Mouse (Mus musculus): ENCODE results near the gene Ankrd36.
"Not testable (repeated sequence)": the region's sequence is repeated elsewhere in the genome, so short reads cannot be mapped to it uniquely, and the experiment has no call there.

Gene Ankrd36

GRCm38 (mm10) chr11:5569474-5569873 lies at the start of gene Ankrd36:
TSS of gene Ankrd36 (plus strand) at chr11:5569684.
- no peak for DNase-seq

- DNase-seq = peak; percentile 99
Observed at GRCm38 (mm10) chr11:5520412-5521265, 48.8 kb upstream of the Ankrd36 start, which contains the start of gene Xbp1. TSS of gene Xbp1 (plus strand) at chr11:5520659.

GRCm38 (mm10) chr11:5521266-5521515 lies 48.3 kb upstream of the Ankrd36 start:
- DNase-seq = no peak

GRCm38 (mm10) chr11:5521516-5522291 lies 47.8 kb upstream of the Ankrd36 start:
- DNase-seq = peak; percentile 81

- DNase-seq = peak; percentile 41
Observed at GRCm38 (mm10) chr11:5522798-5523415, 46.6 kb upstream of the Ankrd36 start.

- DNase-seq = no peak
Observed at GRCm38 (mm10) chr11:5525418-5525817, 44.1 kb upstream of the Ankrd36 start.

- DNase-seq = no peak
Observed at GRCm38 (mm10) chr11:5526573-5527439, 42.7 kb upstream of the Ankrd36 start.

GRCm38 (mm10) chr11:5527865-5528523 lies 41.5 kb upstream of the Ankrd36 start:
- no peak for DNase-seq

GRCm38 (mm10) chr11:5528841-5529240 lies 40.6 kb upstream of the Ankrd36 start:
- DNase-seq = no peak

GRCm38 (mm10) chr11:5530172-5530571 lies 39.3 kb upstream of the Ankrd36 start:
- DNase-seq = no peak

GRCm38 (mm10) chr11:5530717-5531116 lies 38.8 kb upstream of the Ankrd36 start:
- no peak for DNase-seq

GRCm38 (mm10) chr11:5533108-5533507 lies 36.4 kb upstream of the Ankrd36 start:
- peak; percentile 85 for DNase-seq

- DNase-seq = not testable (repeated sequence)
Observed at GRCm38 (mm10) chr11:5537454-5537853, 32.0 kb upstream of the Ankrd36 start.

GRCm38 (mm10) chr11:5540331-5540730 lies 29.2 kb upstream of the Ankrd36 start:
- DNase-seq = no peak

GRCm38 (mm10) chr11:5541230-5541798 lies 28.2 kb upstream of the Ankrd36 start:
- DNase-seq = no peak

- peak; percentile 96 for DNase-seq
Observed at GRCm38 (mm10) chr11:5541799-5542481, 27.5 kb upstream of the Ankrd36 start, which contains the start of gene Ccdc117. TSS of gene Ccdc117 (minus strand) at chr11:5542187.

GRCm38 (mm10) chr11:5542482-5543185 lies 26.9 kb upstream of the Ankrd36 start:
- no peak for DNase-seq

GRCm38 (mm10) chr11:5543281-5543680 lies 26.2 kb upstream of the Ankrd36 start:
- DNase-seq = no peak

- not testable (repeated sequence) for DNase-seq
Observed at GRCm38 (mm10) chr11:5544709-5545108, 24.8 kb upstream of the Ankrd36 start.

GRCm38 (mm10) chr11:5545457-5545856 lies 24.0 kb upstream of the Ankrd36 start:
- no peak for DNase-seq
